Mouse (Mus musculus) spleen, adult 2 months (tissue): Measurements from ENCODE around the gene Zfp609.

Experiments
- CTCF ChIP-seq: fragments of 200-500 bp; IDR thresholded peaks from 2 replicates; pipeline ENCODE4 v1.5.1; 2011; ENCODE audit warnings: mild to moderate bottlenecking, inconsistent platforms; ENCODE audit not compliant: insufficient read depth, insufficient read length, insufficient replicate concordance; ENCODE audit errors: extremely low read depth
- POLR2A ChIP-seq: fragments of 200-500 bp; IDR thresholded peaks from 2 replicates; pipeline ENCODE4 v1.6.1; 2011; ENCODE audit warnings: low read depth, low read length, inconsistent platforms

DNA sequence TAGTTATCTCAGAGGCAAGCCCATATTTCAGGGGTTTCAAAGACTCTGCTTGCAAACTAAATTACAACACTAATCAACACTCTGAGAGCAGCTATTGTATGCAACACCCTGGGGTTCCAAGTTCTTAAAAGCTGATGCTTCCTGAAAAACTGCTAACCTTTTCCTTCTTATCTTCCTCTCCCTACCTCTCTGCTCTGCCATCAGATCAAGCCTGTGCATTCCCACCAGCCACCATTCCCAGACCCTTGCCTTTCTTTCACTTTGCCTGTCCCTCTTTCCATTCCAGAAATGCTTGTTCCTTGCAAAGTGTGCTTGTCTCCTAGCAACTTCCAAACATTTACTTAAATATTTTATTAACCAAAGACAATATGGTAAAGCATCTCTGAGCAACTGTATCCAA is 35.5 kb downstream of the Zfp609 start:
- no peak for TF ChIP-seq POLR2A
- no peak for TF ChIP-seq CTCF
